Mouse (Mus musculus) megakaryocyte, embryonic 14.5 days (primary cell): ENCODE measurements around the gene Sorl1.

Experiments used
- FLI1 ChIP-seq: IDR thresholded peaks from 2 replicates; pipeline ENCODE4 v1.6.1; 2012; ENCODE audit warnings: low read length, inconsistent platforms, mixed read lengths
- GATA1 ChIP-seq: IDR thresholded peaks from 3 replicates; pipeline ENCODE4 v1.6.1; 2012; ENCODE audit warnings: mixed read lengths, low read length, inconsistent platforms, borderline replicate concordance

- TF ChIP-seq GATA1, result no peak
- TF ChIP-seq FLI1, result no peak
These were observed 87.2 kb downstream of the Sorl1 start for GRCm38 (mm10) chr9:42036885-42037284.
